Mouse (Mus musculus) cerebellum, adult 2 months (tissue): ENCODE data around the gene Fam129a.

Experiments used
- CTCF ChIP-seq: fragments of 200-500 bp; IDR thresholded peaks from 2 replicates; pipeline ENCODE4 v1.5.1; 2011; ENCODE audit warnings: low read depth, mild to moderate bottlenecking, control low read depth, low read length, moderate library complexity, borderline replicate concordance; ENCODE audit not compliant: insufficient read depth
- POLR2A ChIP-seq: fragments of 200-500 bp; IDR thresholded peaks from 2 replicates; pipeline ENCODE4 v1.6.1; 2011; ENCODE audit warnings: low read length, control low read depth, borderline replicate concordance; ENCODE audit not compliant: insufficient read depth

DNA sequence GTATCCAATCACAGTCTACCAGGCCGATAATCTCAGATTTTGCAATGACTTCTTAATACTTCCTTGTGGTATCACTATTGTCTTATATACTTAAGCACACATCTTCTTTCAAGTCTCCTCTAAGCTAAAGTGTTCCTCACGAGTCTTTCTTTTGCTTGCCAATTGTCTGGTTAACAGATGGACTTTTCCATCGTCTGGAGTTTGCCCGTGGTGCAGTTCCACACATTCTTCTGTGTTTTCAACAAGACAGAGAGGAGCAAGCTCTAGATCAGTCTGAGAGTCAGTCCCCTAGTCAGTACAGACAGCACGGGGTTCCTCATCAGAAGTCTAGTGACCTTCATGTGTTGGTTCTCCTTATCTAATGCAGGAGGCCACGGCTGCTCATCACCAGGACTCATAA lies 10.5 kb downstream of the Fam129a start:
- TF ChIP-seq POLR2A, result no peak
- no peak for TF ChIP-seq CTCF
